8 mouse cellular contexts compared by ENCODE assay signal in genomic region chr14:74602543-74602942, GRCm38 (mm10). TPM values are rescaled to one million over a fixed set of nuclear protein-coding genes. Genes with fewer than 3 reads are reported as not detected.
A peak's percentile ranks its signal among the peaks of the same experiment; 100 is the strongest.
DNase-seq lines count a peak whose midpoint lies in the region; ATAC-seq and TF ChIP-seq lines count a peak whose summit lies in the region.

No protein-coding gene starts in this region.

- TF ChIP-seq CTCF in heart, adult 2 months (IDR thresholded peaks at IDR 0.05): no peak; the same call in 1 of the 2 replicates
- TF ChIP-seq CTCF in G1E (IDR thresholded peaks at IDR 0.05; ENCODE audit: low read depth, low read length): peak; percentile 78

- H3K9me3 ChIP-seq in heart, embryonic 10.5 days: no peaks in the 10 kb centered on the region
- no peaks in the 10 kb centered on the region for H3K9me3 ChIP-seq in G1E (replicated peaks)

- no peaks in the 10 kb centered on the region; the same call in 1 of the 2 replicates for H3K4me1 ChIP-seq in heart, adult 2 months (ENCODE audit: control insufficient read depth, insufficient read depth, low read length)
- H3K4me1 ChIP-seq in heart, embryonic 10.5 days: no peaks in the 10 kb centered on the region
- peaks cover 6% of the 10 kb centered on the region; the same call in 1 of the 2 replicates for H3K4me1 ChIP-seq in G1E (ENCODE audit: insufficient read depth, low read depth, low read length)

- H3K4me3 ChIP-seq in heart, adult 2 months: no peak overlapping the region
- no peak overlapping the region for H3K4me3 ChIP-seq in heart, embryonic 10.5 days
- H3K4me3 ChIP-seq in G1E (ENCODE audit: low read depth, low read length): no peak overlapping the region

- no peak overlapping the region for H3K27ac ChIP-seq in heart, adult 2 months
- no peak overlapping the region for H3K27ac ChIP-seq in heart, embryonic 10.5 days

- no peak for TF ChIP-seq POLR2A in heart, adult 2 months (IDR thresholded peaks at IDR 0.05; ENCODE audit: insufficient read depth, low read depth, low read length)

- H3K9ac ChIP-seq in heart, adult 2 months (ENCODE audit: low read depth, low read length): no peak overlapping the region

- WGBS in heart, adult 2 months: 33% methylated on average over 7 of the region's 7 CpGs
- 48% methylated on average over 7 of the region's 7 CpGs for WGBS in heart, embryonic 10.5 days

- DNase-seq in heart, adult 2 months: peak; percentile 21 to 50
- DNase-seq in heart, embryonic 10.5 days (ENCODE audit: low spot score): no peak
- peak; percentile 23 for DNase-seq in G1E (ENCODE audit: low spot score)
- DNase-seq in cerebellum, postnatal 25 days: peak; percentile 36 to 69
- DNase-seq in gastrocnemius, postnatal 4 days (ENCODE audit: low spot score in 2 of 2): peak; percentile 18 to 47
- peak; percentile 33 to 48 for DNase-seq in layer of hippocampus, postnatal 36 days
- DNase-seq in mesoderm, embryonic 11.5 days (ENCODE audit: low read depth, low spot score): peak; percentile 36
- peak; percentile 17 for DNase-seq in thymus, postnatal 25 days

- H3K27me3 ChIP-seq in heart, adult 2 months (ENCODE audit: control insufficient read depth, insufficient read depth, low read length): no peaks in the 10 kb centered on the region
- H3K27me3 ChIP-seq in heart, embryonic 10.5 days (ENCODE audit: insufficient read depth, poor library complexity, severe bottlenecking): no peaks in the 10 kb centered on the region
- H3K27me3 ChIP-seq in G1E (ENCODE audit: insufficient read depth, low read length): peaks cover 6% of the 10 kb centered on the region; the same call in 1 of the 2 replicates

- no peak for TF ChIP-seq EP300 in heart, adult 2 months (IDR thresholded peaks at IDR 0.05; ENCODE audit: insufficient read depth, low read depth, low read length)

- H3K79me2 ChIP-seq in heart, adult 2 months (replicated peaks; ENCODE audit: control insufficient read depth, insufficient read depth, low read length): no peaks in the 10 kb centered on the region

- intact Hi-C loops in heart, adult 2 months (cut with DNase I): loop anchor here (5.0 to 10.0 kb wide), 3 partner anchors 50 to 825 kb away; no protein-coding TSS in a partner anchor

- peak; percentile 31; the same call in 1 of the 2 replicates for ATAC-seq in G1E (ENCODE audit: extremely low read depth, insufficient number of reproducible peaks, low FRiP score, poor library complexity, severe bottlenecking)

- H3K36me3 ChIP-seq in heart, adult 2 months (ENCODE audit: control insufficient read depth, insufficient read depth, low read length): no peaks in the 10 kb centered on the region
- H3K36me3 ChIP-seq in heart, embryonic 10.5 days: no peaks in the 10 kb centered on the region
- H3K36me3 ChIP-seq in G1E (replicated peaks): no peaks in the 10 kb centered on the region

RNA-seq across cellular contexts. Expression of gene Htr2a, which starts 38.1 kb away (rescaled TPM):
- total RNA-seq in heart, adult 2 months (2021): under 1 TPM; 0.73 to 0.77 TPM
- polyA plus RNA-seq in heart, adult 2 months (2012; rRNA removed): 0.32 and 0.33 TPM in 2 replicates
- polyA plus RNA-seq in heart, embryonic 10.5 days (2016; fragmentation: Nextera tagmentation; extraction: Ambion mirVana): 0.20 and 0.37 TPM in 2 replicates
- total RNA-seq in G1E (2014; fragmentation: Nextera tagmentation) (not detected in 2 replicates), G1E (2017) (0.06 and 0.16 TPM in 2 replicates)
- polyA plus RNA-seq in G1E (2012): not detected in 2 replicates
- 1 to 10 TPM in 1 of 2 experiments, under 1 TPM in 1; 0.88 to 1.0 TPM for total RNA-seq in gastrocnemius, postnatal 4 days (2021)
- 1 to 10 TPM; 8.4 to 9.2 TPM for total RNA-seq in layer of hippocampus, postnatal 36 days (2021)

Comparison
In these comparisons a context has a peak if more than half of its experiments do, and no peak if none do; other contexts are left out.
1. RNA of gene Htr2a, which starts 38.1 kb away (total RNA-seq): 8.4 to 9.2 TPM in layer of hippocampus, postnatal 36 days; 0.88 to 1.0 TPM in gastrocnemius, postnatal 4 days, 0.73 to 0.77 TPM in heart, adult 2 months and 0.06 to 0.16 TPM in G1E; every median in the first group is over 4 times any median in the second.